Mouse (Mus musculus) brain, embryonic 14.5 days (tissue): ENCODE measurements around the gene Pnmal1.

Source experiments
- CTCF ChIP-seq: fragments of 200-500 bp; IDR thresholded peaks from 2 replicates; pipeline ENCODE4 v1.5.1; 2012; ENCODE audit warnings: inconsistent platforms, mild to moderate bottlenecking, moderate library complexity, borderline replicate concordance; ENCODE audit not compliant: insufficient read depth, insufficient read length; ENCODE audit errors: extremely low read depth
- POLR2A ChIP-seq: fragments of 200-500 bp; IDR thresholded peaks from 2 replicates; pipeline ENCODE4 v1.6.1; 2012; ENCODE audit warnings: mild to moderate bottlenecking, inconsistent platforms, borderline replicate concordance; ENCODE audit not compliant: poor library complexity, insufficient read depth, insufficient read length, severe bottlenecking; ENCODE audit errors: extremely low read depth

DNA sequence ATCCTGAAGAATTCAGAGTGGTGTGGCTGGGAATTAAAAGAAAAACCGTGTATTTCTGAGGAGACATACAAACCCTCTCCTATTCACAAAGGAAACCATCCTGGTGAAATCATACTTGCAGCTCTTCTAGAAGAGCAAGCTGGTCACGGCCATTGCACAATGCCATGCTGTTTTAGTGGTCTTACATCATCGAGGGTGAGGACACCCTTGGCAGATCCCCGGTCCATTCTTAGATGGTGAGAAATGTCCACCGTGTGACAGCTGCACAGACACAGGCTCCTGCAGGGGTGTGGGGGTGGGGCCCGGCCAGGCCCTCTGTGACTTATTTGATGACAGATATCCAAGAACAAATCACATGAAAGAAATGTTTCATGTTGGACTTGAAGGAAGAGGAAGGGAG, 14.5 kb downstream of the Pnmal1 start:
- TF ChIP-seq CTCF, result no peak
- no peak for TF ChIP-seq POLR2A
